Mouse (Mus musculus) kidney, embryonic 14.5 days (tissue): ENCODE data around the gene Igf2bp2. TPM values are rescaled to one million over a fixed set of nuclear protein-coding genes. Genes with fewer than 3 reads are reported as not detected.

Experiments
- ATAC-seq: fragments of 200-750 bp; cut with Nextera tagmentation; 2 replicates; pipeline ENCODE4 v1.8.0; 2017; ENCODE audit warnings: moderate number of reproducible peaks, mild to moderate bottlenecking, moderate TSS enrichment, moderate library complexity; ENCODE audit not compliant: low FRiP score, low TSS enrichment
- H3K27ac ChIP-seq: fragments of 300-500 bp; sonication (generic); 2 replicates; pipeline ENCODE4 v1.5.1; 2014; ENCODE audit warnings: low read depth, mild to moderate bottlenecking, low read length, moderate library complexity, mixed read lengths
- H3K27me3 ChIP-seq: fragments of 300-500 bp; sonication (generic); 2 replicates; pipeline ENCODE4 v1.6.1; 2014; ENCODE audit warnings: mild to moderate bottlenecking, low read length; ENCODE audit not compliant: control insufficient read depth, insufficient read depth
- H3K36me3 ChIP-seq: fragments of 300-500 bp; sonication (generic); 2 replicates; pipeline ENCODE4 v1.6.1; 2014; ENCODE audit warnings: low read length, mixed read lengths; ENCODE audit not compliant: control insufficient read depth, insufficient read depth
- H3K4me1 ChIP-seq: fragments of 300-500 bp; sonication (generic); 2 replicates; pipeline ENCODE4 v1.6.1; 2014; ENCODE audit warnings: low read length, mixed read lengths; ENCODE audit not compliant: control insufficient read depth, insufficient read depth
- H3K4me2 ChIP-seq: fragments of 300-500 bp; sonication (generic); replicated peaks from 2 replicates; pipeline ENCODE4 v1.6.1; 2014; ENCODE audit warnings: low read depth, mild to moderate bottlenecking, low read length
- H3K4me3 ChIP-seq: fragments of 300-500 bp; sonication (generic); 2 replicates; pipeline ENCODE4 v1.5.1; 2014; ENCODE audit warnings: mild to moderate bottlenecking, low read length
- H3K9ac ChIP-seq: fragments of 300-500 bp; sonication (generic); 2 replicates; pipeline ENCODE4 v1.6.1; 2014; ENCODE audit warnings: low read depth, mild to moderate bottlenecking, low read length, moderate library complexity
- H3K9me3 ChIP-seq: fragments of 300-500 bp; sonication (generic); 2 replicates; pipeline ENCODE4 v1.6.1; 2016; ENCODE audit warnings: low read length; ENCODE audit not compliant: control insufficient read depth
- WGBS: fragments of 180-500 bp; shearing (Covaris S2); extraction: QIAGEN DNeasy Blood & Tissue Kit; methylation state at CpG from one replicate; pipeline ENCODE4 v1.1.7; 2014; 5-methylcytosine and 5-hydroxymethylcytosine counted together
- polyA plus RNA-seq: library from polyadenylated mRNA; unstranded; fragments of >200 nt; fragmentation: Nextera tagmentation; extraction: Ambion mirVana; gene quantifications from 2 replicates; pipeline ENCODE4 v1.2.1, GENCODE M21; 2014

Gene Igf2bp2
- polyA plus RNA-seq, 1 experiment from 2014 or later: 135 TPM

DNA sequence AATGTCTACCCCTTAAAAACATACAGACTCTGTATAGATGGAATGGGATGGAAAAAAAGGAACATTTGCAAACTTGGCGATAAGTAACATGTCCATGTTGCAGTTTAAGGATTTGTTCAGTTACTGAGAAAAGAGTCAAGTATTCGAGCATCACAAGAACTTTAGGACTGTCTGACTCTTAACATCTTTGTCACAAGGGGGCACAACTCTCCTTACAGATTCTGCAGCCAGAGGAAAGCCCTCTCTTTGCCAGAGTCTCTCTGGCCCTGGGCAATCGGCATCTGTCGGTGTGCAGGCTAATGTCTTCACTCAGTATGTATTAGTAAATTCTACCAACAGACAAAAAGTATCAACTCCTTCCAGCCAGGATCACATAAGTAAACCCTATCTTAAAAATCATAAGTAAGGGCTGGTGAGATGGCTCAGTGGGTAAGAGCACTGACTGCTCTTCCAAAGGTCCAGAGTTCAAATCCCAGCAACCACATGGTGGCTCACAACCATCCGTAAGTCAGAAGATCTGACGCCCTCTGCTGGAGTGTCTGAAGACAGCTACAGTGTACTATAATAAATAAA lies 57.0 kb downstream of the Igf2bp2 start:
- Histone ChIP-seq H3K4me2 (no peak overlapping the region), H3K27ac (no peak overlapping the region), H3K9ac (no peak overlapping the region), H3K4me3 (no peak overlapping the region), H3K36me3 (peaks cover 4% of the 10 kb centered on the region; the same call in 1 of the 2 replicates), H3K9me3 (no peaks in the 10 kb centered on the region), H3K4me1 (0 out of 2 replicates have a peak, but pooled peaks cover 6% of the 10 kb centered on the region), H3K27me3 (no peaks in the 10 kb centered on the region)
- 87% methylated on average over 6 of the region's 6 CpGs for WGBS
- ATAC-seq: no peak

DNA sequence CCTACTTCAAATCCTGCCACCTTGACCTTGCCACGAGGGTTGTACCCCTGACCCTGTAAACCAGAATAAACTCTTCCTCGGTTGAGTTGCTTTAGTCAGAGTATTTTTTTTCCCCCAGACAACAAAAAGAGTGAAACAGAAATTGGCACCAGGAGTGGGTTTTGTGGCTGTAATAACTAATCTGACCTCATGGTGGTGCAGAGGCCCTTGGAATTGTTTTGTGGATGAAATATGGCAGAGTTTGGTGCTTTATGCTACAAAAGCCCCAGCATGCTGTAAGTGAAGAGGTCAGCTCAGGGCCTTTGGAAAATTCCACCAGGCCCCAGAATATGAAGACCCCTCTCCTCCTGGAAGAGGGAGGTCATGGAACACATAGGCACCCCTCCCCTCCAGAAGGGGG lies 63.0 kb downstream of the Igf2bp2 start:
- no peak overlapping the region for H3K4me3 ChIP-seq
- peaks cover 8% of the 10 kb centered on the region; the same call in 1 of the 2 replicates for H3K36me3 ChIP-seq
- no peak overlapping the region for H3K9ac ChIP-seq
- ATAC-seq: no peak
- no peak overlapping the region for H3K27ac ChIP-seq
- H3K9me3 ChIP-seq: no peaks in the 10 kb centered on the region
- H3K4me1 ChIP-seq: peaks cover 4% of the 10 kb centered on the region; the same call in 1 of the 2 replicates
- H3K4me2 ChIP-seq: no peak overlapping the region
- H3K27me3 ChIP-seq: no peaks in the 10 kb centered on the region
- WGBS: 80% methylated on average over 2 of the region's 2 CpGs

DNA sequence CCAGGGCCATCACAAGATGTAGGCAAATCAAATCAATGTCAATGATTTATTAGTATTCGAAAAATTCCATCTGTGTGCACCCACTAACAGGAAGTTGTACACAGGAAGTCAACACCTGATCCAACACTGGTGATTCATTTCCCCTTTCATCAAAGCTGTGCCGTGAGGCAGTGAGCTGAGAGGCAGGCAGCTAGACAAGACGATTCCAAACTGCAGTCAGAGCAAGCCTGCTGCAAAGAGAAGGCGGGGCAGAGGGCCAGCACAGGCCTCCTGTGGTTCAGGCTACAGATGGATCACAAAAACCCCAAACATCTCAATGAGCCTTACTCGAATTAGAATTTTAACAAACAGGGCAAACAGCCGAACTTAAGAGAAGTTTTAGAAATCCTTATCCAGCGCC lies 65.4 kb downstream of the Igf2bp2 start:
- WGBS: 53% methylated on average over 7 of the region's 7 CpGs
- H3K4me3 ChIP-seq: no peak overlapping the region
- no peaks in the 10 kb centered on the region for H3K27me3 ChIP-seq
- no peak overlapping the region for H3K9ac ChIP-seq
- no peak overlapping the region for H3K27ac ChIP-seq
- H3K4me1 ChIP-seq: peaks cover 4% of the 10 kb centered on the region; the same call in 1 of the 2 replicates
- no peak overlapping the region for H3K4me2 ChIP-seq
- H3K9me3 ChIP-seq: no peaks in the 10 kb centered on the region
- ATAC-seq: no peak
- H3K36me3 ChIP-seq: peaks cover 8% of the 10 kb centered on the region; the same call in 1 of the 2 replicates

DNA sequence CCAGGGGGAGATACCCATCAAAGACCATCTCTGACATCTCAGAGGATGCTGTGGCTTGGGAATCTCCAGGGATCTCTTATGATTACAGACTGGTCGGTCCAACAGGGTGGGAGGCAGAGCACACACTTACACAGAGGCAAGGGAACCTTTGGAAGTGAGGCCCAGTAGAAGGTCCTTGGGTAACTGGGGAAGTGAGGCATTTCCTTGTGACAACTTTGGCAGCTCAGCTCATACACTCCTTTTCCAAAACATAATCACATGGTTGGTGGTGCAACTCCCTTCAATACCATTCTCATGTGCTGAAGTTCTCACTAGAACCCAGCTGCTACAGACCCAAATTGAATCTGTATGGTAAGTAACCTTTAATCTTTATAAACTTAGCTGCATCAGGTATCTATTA lies 67.3 kb downstream of the Igf2bp2 start:
- no peak overlapping the region for H3K4me2 ChIP-seq
- H3K9ac ChIP-seq: no peak overlapping the region
- H3K27me3 ChIP-seq: no peaks in the 10 kb centered on the region
- 0 out of 2 replicates have a peak, but pooled peaks cover under 1% of the 10 kb centered on the region for H3K36me3 ChIP-seq
- no peak overlapping the region for H3K4me3 ChIP-seq
- no peak for ATAC-seq
- peaks cover 4% of the 10 kb centered on the region; the same call in 1 of the 2 replicates for H3K4me1 ChIP-seq
- no peak overlapping the region for H3K27ac ChIP-seq
- 87% methylated on average over 1 of the region's 1 CpGs for WGBS
- no peaks in the 10 kb centered on the region for H3K9me3 ChIP-seq

DNA sequence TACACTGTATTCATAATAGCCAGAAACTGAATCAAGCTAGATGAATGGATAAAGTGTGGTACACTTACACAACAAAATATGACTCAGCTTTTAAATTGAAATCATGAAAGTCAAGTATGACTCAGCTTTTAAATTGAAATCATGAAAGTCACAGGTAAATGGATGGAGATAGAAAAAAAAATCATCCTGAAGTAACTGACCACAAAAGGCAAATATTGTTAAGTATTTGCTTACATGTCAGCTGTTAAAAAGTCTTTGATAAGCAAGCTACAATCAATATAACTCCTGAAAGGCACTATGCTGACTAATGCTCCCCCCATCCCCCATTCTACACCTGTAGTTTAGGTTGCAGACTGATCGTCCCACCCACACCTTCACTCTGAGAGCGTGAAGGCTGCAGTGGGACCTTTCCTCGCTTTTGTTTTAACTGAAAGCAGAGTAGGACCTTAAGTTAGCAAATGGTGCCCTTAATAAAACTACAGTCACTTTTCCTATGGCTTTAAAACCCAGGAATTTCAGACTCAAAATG lies 71.8 kb downstream of the Igf2bp2 start:
- no peak overlapping the region for H3K4me2 ChIP-seq
- no peaks in the 10 kb centered on the region for H3K27me3 ChIP-seq
- ATAC-seq: no peak
- no peak overlapping the region for H3K27ac ChIP-seq
- no peaks in the 10 kb centered on the region for H3K9me3 ChIP-seq
- H3K36me3 ChIP-seq: peaks cover 18% of the 10 kb centered on the region
- no peaks in the 10 kb centered on the region for H3K4me1 ChIP-seq
- H3K4me3 ChIP-seq: no peak overlapping the region
- no peak overlapping the region for H3K9ac ChIP-seq
- 85% methylated on average over 3 of the region's 3 CpGs for WGBS

DNA sequence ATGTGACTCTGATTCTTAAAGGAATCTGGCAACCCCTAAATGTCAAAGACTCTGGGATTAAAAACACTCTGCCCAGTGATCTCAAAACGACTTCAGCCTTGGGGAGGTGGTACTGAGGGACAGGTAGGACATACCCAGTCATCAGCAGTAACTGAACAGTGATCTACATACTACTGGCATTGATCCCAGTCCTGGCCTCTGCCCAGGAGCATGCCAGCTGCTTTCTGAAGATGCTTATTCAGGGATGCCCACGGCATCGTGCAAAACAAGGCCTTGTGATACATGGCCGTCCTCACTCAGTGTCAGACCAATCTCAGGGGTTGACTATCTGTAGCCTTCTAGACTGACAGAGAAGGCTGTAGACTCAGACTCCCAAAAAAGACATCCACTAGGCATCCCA lies 77.7 kb downstream of the Igf2bp2 start:
- no peak overlapping the region for H3K27ac ChIP-seq
- no peak overlapping the region for H3K4me3 ChIP-seq
- H3K36me3 ChIP-seq: peaks cover 59% of the 10 kb centered on the region
- no peaks in the 10 kb centered on the region for H3K4me1 ChIP-seq
- H3K4me2 ChIP-seq: no peak overlapping the region
- no peaks in the 10 kb centered on the region for H3K27me3 ChIP-seq
- 97% methylated on average over 4 of the region's 4 CpGs for WGBS
- H3K9ac ChIP-seq: no peak overlapping the region
- ATAC-seq: no peak
- H3K9me3 ChIP-seq: no peaks in the 10 kb centered on the region

DNA sequence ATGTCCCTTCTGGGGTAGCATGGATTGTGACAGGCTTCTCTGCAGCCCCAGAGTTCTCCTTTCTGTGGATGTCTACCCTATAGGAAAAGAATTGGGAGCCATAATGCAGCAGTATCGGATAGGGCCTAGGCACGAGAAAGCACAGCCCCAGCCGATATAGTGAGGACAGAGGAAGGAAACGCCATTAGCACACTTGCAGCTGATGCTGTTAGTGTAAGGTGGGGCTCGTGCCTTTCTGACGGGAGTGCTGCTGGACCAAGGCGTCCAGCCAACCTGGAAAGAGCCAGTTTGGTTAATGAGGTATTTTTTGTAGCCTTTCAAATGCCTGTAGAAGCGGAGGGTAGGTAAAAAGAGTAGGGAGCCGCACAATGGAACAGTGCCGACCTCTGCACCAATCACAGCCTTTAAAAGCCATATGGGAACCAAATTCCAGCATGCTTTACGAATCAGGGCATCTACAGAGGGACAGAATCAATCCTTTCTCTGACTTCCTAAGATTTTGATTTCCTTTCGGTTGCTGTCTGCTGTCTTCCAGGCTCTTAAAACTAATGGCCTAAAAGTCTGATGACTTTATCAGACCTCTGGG lies 82.9 kb downstream of the Igf2bp2 start:
- Histone ChIP-seq H3K4me1 (no peaks in the 10 kb centered on the region), H3K9me3 (no peaks in the 10 kb centered on the region), H3K4me3 (no peak overlapping the region), H3K4me2 (no peak overlapping the region), H3K27me3 (no peaks in the 10 kb centered on the region), H3K27ac (no peak overlapping the region), H3K36me3 (peaks cover 84% of the 10 kb centered on the region), H3K9ac (no peak overlapping the region)
- ATAC-seq: no peak
- whole genome bisulfite sequencing: 89% methylated on average over 12 of the region's 12 CpGs

DNA sequence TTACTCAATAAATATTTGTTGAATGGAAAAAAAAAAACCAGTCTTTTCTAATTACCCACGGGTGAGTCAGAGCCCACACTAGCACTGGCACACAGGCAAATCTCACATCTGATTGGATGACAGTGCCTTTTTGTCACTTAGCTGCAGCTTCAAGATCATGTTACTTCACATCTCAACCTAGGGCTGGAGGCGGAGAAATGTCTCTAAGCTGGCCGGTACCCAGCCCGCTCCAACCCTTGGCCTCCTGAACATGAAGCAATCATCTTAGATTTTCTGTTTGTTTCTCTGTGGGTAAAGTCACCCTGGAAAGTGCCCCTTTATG lies 86.5 kb downstream of the Igf2bp2 start:
- ATAC-seq: no peak
- Histone ChIP-seq H3K27ac (no peak overlapping the region), H3K4me3 (no peak overlapping the region), H3K36me3 (peaks cover 89% of the 10 kb centered on the region), H3K9me3 (no peaks in the 10 kb centered on the region), H3K4me1 (no peaks in the 10 kb centered on the region), H3K4me2 (no peak overlapping the region), H3K27me3 (no peaks in the 10 kb centered on the region), H3K9ac (no peak overlapping the region)
- WGBS: 42% methylated on average over 4 of the region's 4 CpGs

DNA sequence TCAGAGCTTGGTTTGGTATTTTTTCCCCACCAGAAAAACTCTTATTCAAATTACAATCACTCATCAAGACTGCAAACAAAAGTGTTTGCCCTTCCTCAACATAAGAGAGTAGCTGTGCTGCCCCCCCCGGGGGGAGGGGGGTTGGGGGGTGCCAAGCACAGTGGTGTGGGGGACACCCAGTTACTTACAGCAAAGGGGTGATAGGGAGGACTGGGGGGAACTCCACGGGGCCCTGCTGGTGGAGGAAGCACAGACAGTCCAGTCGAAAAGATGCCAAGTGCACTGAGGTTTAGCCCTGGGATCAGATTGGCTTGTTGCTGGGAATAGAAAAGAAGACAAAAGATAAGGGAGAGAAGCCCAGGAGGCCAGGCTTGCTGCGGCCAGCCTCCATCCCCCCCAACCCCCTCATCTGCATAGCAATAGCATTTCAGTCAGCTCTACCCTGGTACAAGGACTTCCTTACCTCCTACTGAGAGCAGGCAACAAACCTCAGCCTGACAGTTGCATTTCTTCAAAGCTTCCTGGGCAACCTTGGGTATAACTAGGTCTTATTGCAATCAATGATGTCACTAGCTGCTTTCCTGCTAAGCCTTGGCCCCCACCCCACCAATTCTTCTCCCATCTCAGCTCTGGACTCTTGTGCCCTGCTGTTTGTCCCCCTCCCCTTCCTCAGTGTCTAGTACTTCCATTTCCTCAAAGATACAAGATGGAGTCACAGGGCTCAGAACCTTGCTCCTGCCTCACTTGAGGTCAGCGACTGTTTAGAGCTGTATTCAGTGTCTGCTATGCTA lies 87.1 kb downstream of the Igf2bp2 start:
- H3K4me3 ChIP-seq: no peak overlapping the region
- H3K9ac ChIP-seq: no peak overlapping the region
- peaks cover 89% of the 10 kb centered on the region for H3K36me3 ChIP-seq
- H3K4me2 ChIP-seq: no peak overlapping the region
- no peaks in the 10 kb centered on the region for H3K4me1 ChIP-seq
- H3K27ac ChIP-seq: no peak overlapping the region
- 25% methylated on average over 5 of the region's 5 CpGs for WGBS
- no peak for ATAC-seq
- H3K27me3 ChIP-seq: no peaks in the 10 kb centered on the region
- no peaks in the 10 kb centered on the region for H3K9me3 ChIP-seq
